In the genomic region with DNA sequence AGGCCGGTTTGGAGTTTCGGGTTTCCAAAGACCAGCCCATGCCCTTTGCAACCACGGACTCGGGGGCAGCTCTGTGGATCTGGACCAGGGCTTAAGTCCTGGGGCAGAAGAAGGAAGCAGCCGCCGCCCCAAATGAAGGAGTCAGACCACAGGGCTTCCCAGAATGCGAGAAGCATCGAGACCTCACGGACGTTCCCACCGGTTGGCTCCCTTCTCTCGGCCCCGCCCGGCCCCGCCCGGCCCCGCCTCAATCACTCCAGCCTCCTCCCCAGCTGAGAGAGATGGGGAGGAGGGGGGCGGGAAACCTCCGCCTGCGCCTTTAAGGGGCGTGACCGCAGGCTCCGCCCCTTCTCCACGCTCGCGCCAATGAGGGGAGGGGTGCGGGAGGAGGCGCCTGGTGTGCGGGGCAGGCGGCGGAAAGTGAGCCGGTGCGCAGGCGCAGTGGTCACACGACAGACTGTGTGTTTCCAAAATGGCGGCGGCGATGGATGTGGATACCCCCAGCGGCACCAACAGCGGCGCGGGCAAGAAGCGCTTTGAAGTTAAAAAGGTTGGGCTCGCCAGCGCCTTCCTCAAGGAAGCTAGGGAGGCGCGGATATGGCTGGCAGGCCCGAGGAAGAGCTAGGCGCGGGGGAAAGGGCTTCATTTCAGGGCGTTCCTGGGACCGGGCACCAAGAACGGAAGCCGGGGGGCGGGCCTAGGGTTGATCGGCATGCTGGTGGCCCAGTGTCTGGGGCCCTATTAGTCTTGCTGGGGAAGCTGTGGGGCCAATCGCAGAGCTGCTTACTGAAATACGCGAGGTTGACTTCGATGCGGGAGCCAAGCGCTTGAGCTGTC, we compare ENCODE assay signal across 8 mouse cellular contexts. TPM values are rescaled to one million over a fixed set of nuclear protein-coding genes. Genes with fewer than 3 reads are reported as not detected.
A peak's percentile ranks its signal among the peaks of the same experiment; 100 is the strongest.
DNase-seq lines count a peak whose midpoint lies in the region; ATAC-seq and TF ChIP-seq lines count a peak whose summit lies in the region.

A gene (plus strand): TSS at position 396 of the 837 bp plus-strand sequence.

- H3K4me3 ChIP-seq in embryonic facial prominence, embryonic 14.5 days (ENCODE audit: low read depth, low read length), result peak within 1 kb of the TSS; percentile 76
- H3K4me3 ChIP-seq in limb, embryonic 14.5 days (replicated peaks; ENCODE audit: low read length), result peak within 1 kb of the TSS; percentile 68
- peak within 1 kb of the TSS; percentile 49 for H3K4me3 ChIP-seq in midbrain, postnatal 0 days (ENCODE audit: low read depth, low read length)

- no peaks in the 10 kb centered on the region for H3K27me3 ChIP-seq in embryonic facial prominence, embryonic 14.5 days (replicated peaks; ENCODE audit: control insufficient read depth, insufficient read depth, low read length)
- no peaks in the 10 kb centered on the region for H3K27me3 ChIP-seq in limb, embryonic 14.5 days (ENCODE audit: control insufficient read depth, insufficient read depth, low read length)
- H3K27me3 ChIP-seq in midbrain, postnatal 0 days (ENCODE audit: insufficient read depth, low read length), result no peaks in the 10 kb centered on the region

- peaks cover 10% of the 10 kb centered on the region; the same call in 1 of the 2 replicates for H3K9me3 ChIP-seq in embryonic facial prominence, embryonic 14.5 days (ENCODE audit: control insufficient read depth, low read length)
- H3K9me3 ChIP-seq in limb, embryonic 14.5 days (ENCODE audit: control insufficient read depth, low read length), result no peaks in the 10 kb centered on the region
- H3K9me3 ChIP-seq in midbrain, postnatal 0 days (ENCODE audit: low read length), result no peaks in the 10 kb centered on the region

- H3K4me2 ChIP-seq in embryonic facial prominence, embryonic 14.5 days (ENCODE audit: low read depth, low read length), result peak within 1 kb of the TSS; percentile 72
- peak within 1 kb of the TSS; percentile 76 for H3K4me2 ChIP-seq in limb, embryonic 14.5 days (replicated peaks; ENCODE audit: low read depth, low read length, severe bottlenecking)
- H3K4me2 ChIP-seq in midbrain, postnatal 0 days (ENCODE audit: low read depth, low read length, poor library complexity, severe bottlenecking), result peak within 1 kb of the TSS; percentile 65

- peak within 1 kb of the TSS; percentile 90 for H3K27ac ChIP-seq in embryonic facial prominence, embryonic 14.5 days (replicated peaks; ENCODE audit: low read depth, low read length)
- H3K27ac ChIP-seq in limb, embryonic 14.5 days (replicated peaks; ENCODE audit: low read depth, low read length), result peak within 1 kb of the TSS; percentile 87
- peak within 1 kb of the TSS; percentile 83 for H3K27ac ChIP-seq in midbrain, postnatal 0 days (ENCODE audit: low read depth, low read length)

- H3K4me1 ChIP-seq in embryonic facial prominence, embryonic 14.5 days (ENCODE audit: control insufficient read depth, insufficient read depth, low read length), result peaks cover 4% of the 10 kb centered on the region; the same call in 1 of the 2 replicates
- peaks cover 5% of the 10 kb centered on the region for H3K4me1 ChIP-seq in limb, embryonic 14.5 days (ENCODE audit: control insufficient read depth, insufficient read depth, low read length)
- H3K4me1 ChIP-seq in midbrain, postnatal 0 days (ENCODE audit: insufficient read depth, low read length), result no peaks in the 10 kb centered on the region

- peak within 1 kb of the TSS; percentile 80 for H3K9ac ChIP-seq in embryonic facial prominence, embryonic 14.5 days (ENCODE audit: low read depth, low read length)
- peak within 1 kb of the TSS; percentile 75 for H3K9ac ChIP-seq in limb, embryonic 14.5 days (ENCODE audit: low read depth, low read length, severe bottlenecking)
- H3K9ac ChIP-seq in midbrain, postnatal 0 days (replicated peaks; ENCODE audit: low read length, poor library complexity, severe bottlenecking), result peak within 1 kb of the TSS; percentile 61

- H3K36me3 ChIP-seq in embryonic facial prominence, embryonic 14.5 days (ENCODE audit: control insufficient read depth, insufficient read depth, low read length), result peaks cover 27% of the 10 kb centered on the region
- peaks cover 25% of the 10 kb centered on the region for H3K36me3 ChIP-seq in limb, embryonic 14.5 days (ENCODE audit: control insufficient read depth, insufficient read depth, low read length)
- H3K36me3 ChIP-seq in midbrain, postnatal 0 days (ENCODE audit: insufficient read depth, low read length), result peaks cover 9% of the 10 kb centered on the region; the same call in 1 of the 2 replicates

- peak; percentile 79; the same call in 1 of the 2 replicates for TF ChIP-seq POLR2A in limb, embryonic 14.5 days (IDR thresholded peaks at IDR 0.05; ENCODE audit: borderline replicate concordance, extremely low read depth, insufficient read depth, insufficient read length)

- DNase-seq in 3T3-L1 (ENCODE audit: low read depth, low spot score), result peak; percentile 96
- peak; percentile 97 to 98 for DNase-seq in adrenal gland, postnatal 4 days (ENCODE audit: low spot score in 2 of 2)
- peak; percentile 98 for DNase-seq in embryonic facial prominence, embryonic 14.5 days (ENCODE audit: low spot score)
- peak; percentile 98 for DNase-seq in heart, adult 8-10 months (ENCODE audit: low spot score)
- peak; percentile 99 for DNase-seq in kidney, adult 9 months
- DNase-seq in limb, embryonic 14.5 days (ENCODE audit: low spot score), result peak; percentile 99
- DNase-seq in midbrain, postnatal 0 days (ENCODE audit: low spot score), result peak; percentile 99
- peak; percentile 98 to 99 for DNase-seq in spleen, postnatal 14 days (ENCODE audit: low spot score in 2 of 2)

- ATAC-seq in embryonic facial prominence, embryonic 14.5 days (ENCODE audit: low read depth), result peak; percentile 99
- peak; percentile 98 for ATAC-seq in limb, embryonic 14.5 days (ENCODE audit: low FRiP score, low read depth)
- ATAC-seq in midbrain, postnatal 0 days (ENCODE audit: low FRiP score), result peak; percentile 98

- under 1% methylated on average over 38 of the region's 62 CpGs for WGBS in embryonic facial prominence, embryonic 14.5 days
- WGBS in limb, embryonic 14.5 days, result under 1% methylated on average over 44 of the region's 62 CpGs
- WGBS in midbrain, postnatal 0 days, result under 1% methylated on average over 45 of the region's 62 CpGs

- TF ChIP-seq CTCF in midbrain, postnatal 0 days (IDR thresholded peaks at IDR 0.05), result no peak

RNA-seq across cellular contexts. Expression of the gene that starts here (rescaled TPM):
- total RNA-seq in adrenal gland, postnatal 4 days (2021), result 100 to 1,000 TPM; 154 to 155 TPM
- 490 and 495 TPM in 2 replicates for polyA plus RNA-seq in embryonic facial prominence, embryonic 14.5 days (2014; fragmentation: Nextera tagmentation; extraction: Ambion mirVana)
- total RNA-seq in heart, adult 8-10 months (2022), result 100 to 1,000 TPM; 105 to 114 (median 113) TPM
- 154 and 233 TPM in 2 replicates for polyA plus RNA-seq in limb, embryonic 14.5 days (2012; rRNA removed)
- polyA plus RNA-seq in limb, embryonic 14.5 days (2014; fragmentation: Nextera tagmentation; extraction: Ambion mirVana), result 515 and 532 TPM in 2 replicates
- total RNA-seq in midbrain, postnatal 0 days (2014; rRNA removed), result 152 and 155 TPM in 2 replicates
- 397 and 411 TPM in 2 replicates for polyA plus RNA-seq in midbrain, postnatal 0 days (2015; fragmentation: Nextera tagmentation; extraction: Ambion mirVana)

Comparison
In these comparisons a context has a peak if more than half of its experiments do, and no peak if none do; other contexts are left out.
1. Peak in every context shown above with its lines: DNase-seq, ATAC-seq, H3K4me3 ChIP-seq and H3K27ac ChIP-seq.